Mouse (Mus musculus) CH12.LX (cell line): Measurements from ENCODE around the gene Agfg2.

ENCODE experiments used
- E2F4 ChIP-seq: IDR thresholded peaks from 2 replicates; pipeline ENCODE4 v1.6.1; 2011; ENCODE audit warnings: low read depth, low read length, improper control_type of control experiment; ENCODE audit not compliant: insufficient replicate concordance
- MYC ChIP-seq: IDR thresholded peaks from 2 replicates; pipeline ENCODE4 v1.6.1; 2011; ENCODE audit warnings: low read depth, mild to moderate bottlenecking, improper control_type of control experiment, low read length
- POLR2A ChIP-seq: IDR thresholded peaks from 2 replicates; pipeline ENCODE4 v1.6.1; 2011; ENCODE audit warnings: low read depth, mild to moderate bottlenecking, improper control_type of control experiment, low read length

DNA sequence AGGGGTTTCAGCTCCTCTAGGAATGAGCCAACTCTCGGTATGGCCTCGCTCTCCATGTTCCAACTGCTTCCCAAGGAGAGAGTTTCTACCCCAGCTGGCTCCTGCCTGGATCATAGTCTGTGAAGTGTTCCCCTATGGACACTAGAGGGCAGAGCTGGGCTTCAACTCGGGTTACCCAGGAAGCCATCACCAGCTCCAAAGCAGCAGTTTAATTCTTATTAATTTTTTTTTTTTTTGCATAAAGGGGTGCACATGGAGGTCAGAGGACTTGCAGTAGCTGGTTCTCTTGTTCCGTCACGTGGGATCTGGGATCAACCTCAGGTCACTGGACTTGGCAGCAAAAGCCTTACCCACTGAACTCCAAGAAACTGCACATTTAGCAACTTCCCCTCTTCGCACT lies 27.5 kb downstream of the Agfg2 start:
- no peak for TF ChIP-seq POLR2A
- no peak for TF ChIP-seq E2F4
- no peak for TF ChIP-seq MYC
